Mouse (Mus musculus): ENCODE measurements around the gene Syt11.
"Not testable (repeated sequence)": the region's sequence is repeated elsewhere in the genome, so short reads cannot be mapped to it uniquely, and the experiment has no call there.

The Syt11 gene

DNA sequence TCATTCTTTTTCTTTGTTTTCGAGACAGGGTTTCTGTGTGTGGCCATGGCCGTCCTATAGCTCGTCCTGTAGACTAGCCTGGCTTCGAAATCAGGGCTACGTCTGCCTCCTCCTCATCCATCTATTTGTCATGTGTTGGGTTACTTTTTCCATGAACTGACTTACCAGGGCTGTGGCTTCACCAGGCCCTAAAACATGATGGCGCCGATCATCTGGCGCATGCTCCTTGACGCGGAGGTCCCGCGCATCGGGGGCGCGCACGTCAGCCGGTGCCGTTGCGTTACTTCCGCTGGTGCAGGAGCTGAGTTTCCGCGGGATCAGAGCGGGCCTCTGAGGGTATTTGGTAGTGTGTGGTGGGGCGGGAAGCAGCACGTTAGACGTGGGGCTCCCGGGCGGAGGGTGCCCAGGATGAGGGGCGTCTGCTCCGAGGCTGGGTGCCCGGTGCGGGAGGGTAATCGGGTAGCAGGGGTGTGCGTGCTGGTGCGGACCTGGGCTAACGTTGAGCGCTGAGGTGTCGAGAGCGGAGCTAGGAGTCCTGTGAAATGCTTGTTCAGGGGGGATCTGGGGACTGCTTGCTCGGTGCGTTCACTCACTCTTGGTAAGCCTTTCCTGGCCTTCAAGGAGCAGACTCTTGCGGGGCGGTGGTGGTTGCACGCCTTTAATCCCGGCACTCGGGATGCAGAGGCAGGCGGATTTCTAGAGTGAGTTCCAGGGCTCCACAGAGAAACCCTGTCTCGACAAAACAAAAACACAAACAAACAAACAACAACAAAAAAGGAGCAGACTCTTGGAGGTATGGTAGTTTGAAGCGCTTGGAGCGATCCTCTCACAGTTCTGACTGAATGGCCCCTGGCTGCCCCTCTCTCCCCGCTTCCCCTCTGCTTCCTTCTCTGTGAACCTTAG is at the start of gene Syt11:
Gene Syt11, minus strand, starts transcription at position 226 of the 903 bp plus-strand sequence.
- ATAC-seq (ENCODE audit: low TSS enrichment) = peak; percentile 66

DNA sequence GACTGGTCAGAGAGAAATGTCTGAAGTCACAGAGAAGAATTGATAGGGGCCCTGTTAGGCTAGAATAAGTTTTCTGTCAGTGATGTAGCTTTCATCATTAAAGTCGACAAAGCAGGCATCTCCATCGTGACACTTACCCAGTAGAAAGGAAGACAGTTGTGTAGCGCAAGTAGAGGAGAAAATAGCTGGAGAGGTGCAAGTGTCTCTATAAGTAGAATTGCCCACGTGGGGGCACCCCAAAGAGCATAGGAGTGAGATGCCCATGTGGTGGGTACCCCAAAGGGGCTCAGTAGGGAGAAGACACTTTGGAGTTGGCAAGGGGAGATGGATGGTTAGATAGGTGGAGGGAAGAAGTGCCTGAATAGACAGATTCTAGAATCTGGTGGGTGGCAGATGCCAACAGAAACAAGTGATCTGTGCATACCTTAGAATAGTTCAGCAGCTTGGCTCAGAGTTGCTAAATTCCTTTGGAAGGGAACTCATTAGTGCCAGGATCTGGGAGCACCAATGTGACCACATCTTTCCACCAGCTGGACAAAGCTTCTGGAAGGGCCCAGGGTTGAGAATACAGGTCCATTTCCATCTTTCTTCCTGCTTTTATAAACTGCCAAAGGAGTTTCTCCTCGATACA is 29.1 kb upstream of the Syt11 start:
- peak; percentile 62 for ATAC-seq (ENCODE audit: low TSS enrichment)

DNA sequence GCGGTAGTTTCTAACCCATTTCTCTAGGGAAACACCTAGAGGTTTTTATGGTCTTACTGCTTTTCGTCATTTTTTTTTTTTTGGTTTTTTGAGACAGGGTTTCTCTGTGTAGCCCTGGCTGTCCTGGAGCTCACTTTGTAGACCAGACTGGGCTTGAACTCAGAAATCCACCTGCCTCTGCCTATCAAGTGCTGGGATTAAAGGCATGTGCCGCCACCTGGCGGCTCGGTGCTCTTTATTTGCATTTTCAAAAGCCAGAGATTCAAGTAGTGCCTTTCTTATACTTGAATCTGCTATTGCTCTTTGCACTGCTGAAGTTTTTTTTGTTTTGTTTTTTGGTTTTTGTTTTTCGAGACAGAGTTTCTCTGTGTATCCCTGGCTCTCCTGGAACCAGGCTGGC is 22.5 kb upstream of the Syt11 start:
- not testable (repeated sequence) for ATAC-seq (ENCODE audit: low TSS enrichment)

DNA sequence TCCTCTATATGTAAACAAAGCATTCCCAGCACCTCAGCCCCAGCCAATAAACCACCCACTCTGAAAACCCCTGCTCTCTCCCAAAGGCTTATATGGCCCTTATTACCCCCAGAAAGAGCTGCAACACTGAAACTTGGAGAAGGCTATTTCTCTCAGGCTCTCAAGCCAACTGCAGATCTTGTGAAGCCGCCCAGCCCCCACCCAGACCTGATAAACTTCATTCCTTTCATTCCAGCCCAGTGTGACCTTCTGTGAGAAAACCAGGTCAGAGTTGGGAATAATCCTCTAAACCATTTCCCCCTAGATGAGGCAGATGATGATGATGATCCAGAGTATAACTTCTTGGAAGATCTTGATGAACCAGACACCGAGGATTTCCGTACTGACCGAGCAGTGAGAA is 13.1 kb upstream of the Syt11 start:
- not testable (repeated sequence) for ATAC-seq (ENCODE audit: low TSS enrichment)

DNA sequence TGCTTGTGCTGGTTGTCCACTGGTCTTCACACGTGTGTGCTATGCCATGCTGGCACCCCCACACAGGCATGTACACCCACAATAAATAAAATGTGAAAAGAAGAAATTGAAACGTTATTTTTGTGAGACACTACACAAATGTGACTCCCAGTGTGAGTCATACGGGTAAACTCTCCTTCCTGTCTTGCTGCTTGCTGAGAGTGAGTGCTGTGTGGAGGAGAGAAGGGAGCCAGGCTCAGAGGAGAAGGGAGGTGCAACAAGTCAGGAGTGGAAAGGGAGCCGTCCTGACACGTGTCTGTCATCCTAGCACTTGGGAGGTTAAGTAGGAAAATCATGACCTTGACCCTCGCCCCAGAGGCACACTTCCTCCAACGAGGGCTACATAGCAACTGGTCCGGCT is 11.8 kb upstream of the Syt11 start:
- peak; percentile 78 for ATAC-seq (ENCODE audit: low TSS enrichment)

DNA sequence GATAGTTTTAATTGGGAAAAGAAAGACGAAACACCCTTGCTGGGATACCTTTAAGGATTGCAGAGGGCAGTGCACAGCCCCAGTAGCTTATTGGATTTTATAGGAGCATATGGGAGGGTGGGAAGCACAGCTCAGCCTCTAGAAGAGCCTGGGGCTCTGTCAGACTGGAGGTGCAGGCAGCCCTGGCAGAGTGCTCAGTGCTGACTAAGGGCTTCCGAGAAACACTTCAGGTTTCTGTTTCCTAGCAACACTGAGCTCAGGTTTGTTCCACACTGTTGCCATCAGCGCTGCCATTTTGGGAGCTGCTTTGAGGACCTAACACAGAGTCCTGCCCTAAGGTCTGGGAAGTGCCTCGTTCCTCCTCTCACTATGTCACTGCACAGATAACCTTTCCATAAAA is 11.4 kb upstream of the Syt11 start:
- ATAC-seq (ENCODE audit: low TSS enrichment) = peak; percentile 92

DNA sequence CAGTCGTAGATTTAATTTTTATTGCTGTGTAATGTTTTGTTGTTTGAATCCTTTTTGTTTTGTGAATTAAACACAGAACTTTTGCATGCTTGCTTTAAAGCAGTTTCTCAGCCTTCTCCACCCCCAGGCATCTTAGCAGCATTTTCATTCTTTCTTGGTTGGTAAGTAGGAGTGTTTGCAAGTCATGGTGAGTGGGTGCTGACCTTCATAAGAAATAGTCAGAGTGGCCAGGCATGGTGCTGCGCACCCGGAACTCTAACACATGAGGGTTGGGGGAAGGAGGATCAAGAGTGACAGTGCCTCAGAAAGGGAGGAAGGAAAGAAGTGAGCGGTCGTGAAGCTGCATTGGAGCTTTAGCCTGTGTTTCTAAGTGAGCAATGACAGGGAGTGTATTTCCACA is 9.9 kb upstream of the Syt11 start:
- peak; percentile 24; the same call in 1 of the 2 replicates for ATAC-seq (ENCODE audit: low TSS enrichment)

DNA sequence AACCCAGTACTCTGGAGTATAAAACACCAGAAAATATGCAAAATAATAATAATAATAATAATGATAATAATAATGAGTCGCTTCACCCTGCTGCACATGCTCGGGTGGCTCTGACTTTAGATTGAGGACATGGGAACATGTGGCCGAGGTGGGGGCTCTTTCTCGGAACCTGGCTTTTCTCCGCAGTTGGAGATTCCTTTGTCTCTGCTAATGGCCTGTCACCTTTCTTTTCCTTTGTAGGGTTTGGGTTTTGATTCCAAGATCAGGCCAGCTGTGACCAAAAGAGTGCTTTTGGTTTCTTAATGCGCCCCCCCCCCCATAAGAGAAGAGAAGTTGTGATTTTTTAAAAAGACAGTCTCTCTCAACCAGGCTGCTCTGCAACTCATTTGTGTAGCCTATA is 1.8 kb downstream of the Syt11 start:
- not testable (repeated sequence) for ATAC-seq (ENCODE audit: low TSS enrichment)

DNA sequence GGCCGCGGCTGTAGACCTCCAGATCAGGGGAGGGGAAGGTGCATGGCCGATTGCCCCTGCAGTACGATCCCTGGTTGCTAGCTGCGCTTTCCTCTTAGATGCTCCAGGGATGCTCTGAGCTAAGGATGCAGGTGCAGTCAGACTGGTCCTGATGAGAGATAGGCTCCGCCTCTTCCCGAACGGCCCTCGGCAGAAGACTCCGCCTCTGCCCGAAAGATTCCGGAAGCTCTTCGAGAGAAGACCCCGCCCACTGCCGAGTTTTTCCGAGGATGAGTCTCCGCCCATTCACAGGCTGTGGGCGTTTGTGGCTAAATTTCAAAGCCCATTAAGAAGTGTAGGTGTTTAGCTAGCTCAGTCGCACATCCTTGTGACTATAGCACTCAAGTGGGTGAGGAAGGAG is 2.6 kb downstream of the Syt11 start:
- ATAC-seq (ENCODE audit: low TSS enrichment) = peak; percentile 78

DNA sequence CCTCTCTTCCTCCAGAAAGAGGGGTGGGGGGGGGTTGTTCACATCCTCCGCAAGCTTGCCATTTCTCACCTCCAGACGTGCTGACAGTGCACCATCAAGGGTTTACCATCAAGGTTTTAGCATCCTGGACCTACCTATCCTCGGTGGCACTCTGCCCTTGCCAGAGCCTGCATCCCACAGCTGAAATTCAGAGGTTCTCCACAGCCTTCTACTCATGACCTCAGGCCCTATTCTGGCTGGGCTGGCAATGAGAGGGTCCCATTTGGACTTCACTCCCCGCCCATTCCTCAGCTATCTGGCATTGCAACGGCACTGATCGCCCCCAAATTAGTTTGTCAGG is 3.1 kb downstream of the Syt11 start:
- peak; percentile 7 for ATAC-seq (ENCODE audit: low TSS enrichment)

DNA sequence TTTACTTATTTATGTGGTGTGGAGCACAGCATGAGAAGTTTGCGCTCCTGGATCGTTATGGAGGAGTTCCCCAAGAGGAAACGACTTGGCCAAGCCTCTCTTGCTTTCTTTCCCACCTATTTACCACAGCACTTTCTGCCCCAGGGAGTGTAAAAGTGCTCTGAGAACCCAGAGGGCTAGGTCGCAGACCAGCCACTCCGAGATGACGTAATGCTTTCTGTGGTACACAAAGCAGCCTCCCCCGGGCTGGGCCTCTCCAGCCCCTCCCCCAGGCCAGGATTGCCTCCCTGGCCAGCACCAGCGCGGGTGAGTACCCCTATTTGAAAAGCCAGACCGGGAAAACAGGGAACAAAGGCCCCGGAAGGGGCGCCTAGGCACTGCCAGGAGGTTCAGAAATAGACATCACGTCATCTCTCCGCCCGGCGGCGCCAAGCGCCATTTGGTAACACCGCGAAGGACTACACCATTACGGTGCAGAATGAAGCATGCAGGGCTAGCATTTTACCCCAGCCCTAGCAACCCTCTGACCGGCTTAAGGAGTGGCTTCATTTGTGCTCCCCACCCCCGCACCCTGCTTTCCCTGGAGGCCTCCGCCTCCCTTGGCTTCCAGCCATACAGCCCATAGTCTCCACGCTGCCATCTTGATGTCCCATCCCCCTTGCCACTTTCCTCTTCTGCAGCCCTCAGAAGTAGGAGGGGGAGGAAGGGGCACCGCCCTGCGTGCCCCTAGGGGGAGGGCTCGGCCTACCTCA is 3.6 kb downstream of the Syt11 start:
- ATAC-seq (ENCODE audit: low TSS enrichment) = peak; percentile 54

DNA sequence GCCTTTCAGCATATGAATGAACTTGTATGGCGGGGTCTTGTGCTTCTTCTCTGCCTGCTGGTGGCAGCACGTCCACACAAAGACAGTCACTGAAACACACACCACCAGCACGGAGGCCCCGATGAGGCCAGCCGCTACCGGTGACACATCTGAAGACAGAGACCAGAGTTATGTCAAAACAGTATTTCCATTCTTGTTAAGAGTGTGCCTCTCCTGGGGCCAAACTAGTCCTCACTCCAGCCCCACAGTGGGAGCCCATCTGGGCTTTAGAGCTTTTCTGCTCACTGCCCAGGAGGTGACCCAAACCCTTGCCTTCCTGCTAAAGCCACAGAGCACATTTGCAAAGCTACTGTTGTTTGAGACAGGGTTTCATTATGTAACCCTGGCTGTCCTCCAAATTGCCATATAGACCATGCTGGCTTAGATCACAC is 12.5 kb downstream of the Syt11 start:
- ATAC-seq (ENCODE audit: low TSS enrichment) = no peak

DNA sequence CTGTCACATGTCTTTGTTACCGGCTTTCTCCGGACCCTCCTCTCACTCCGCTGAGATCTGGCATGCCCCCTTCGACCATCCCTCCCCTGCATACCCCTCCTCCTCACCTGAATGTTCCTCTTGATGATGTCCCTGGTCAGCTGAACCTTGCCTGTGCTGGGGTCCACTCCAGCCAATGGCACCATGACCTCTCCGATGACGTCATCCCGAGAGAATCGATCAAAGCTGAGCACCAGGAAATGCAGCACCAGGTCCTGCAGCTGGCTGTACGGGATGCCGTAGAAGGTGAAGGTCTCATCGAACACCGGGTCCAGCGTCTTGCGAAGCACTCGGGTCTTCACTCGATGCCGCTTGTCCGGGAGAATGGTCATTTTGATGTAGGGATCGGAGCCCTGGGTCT is 13.3 kb downstream of the Syt11 start:
- ATAC-seq (ENCODE audit: low TSS enrichment) = no peak

DNA sequence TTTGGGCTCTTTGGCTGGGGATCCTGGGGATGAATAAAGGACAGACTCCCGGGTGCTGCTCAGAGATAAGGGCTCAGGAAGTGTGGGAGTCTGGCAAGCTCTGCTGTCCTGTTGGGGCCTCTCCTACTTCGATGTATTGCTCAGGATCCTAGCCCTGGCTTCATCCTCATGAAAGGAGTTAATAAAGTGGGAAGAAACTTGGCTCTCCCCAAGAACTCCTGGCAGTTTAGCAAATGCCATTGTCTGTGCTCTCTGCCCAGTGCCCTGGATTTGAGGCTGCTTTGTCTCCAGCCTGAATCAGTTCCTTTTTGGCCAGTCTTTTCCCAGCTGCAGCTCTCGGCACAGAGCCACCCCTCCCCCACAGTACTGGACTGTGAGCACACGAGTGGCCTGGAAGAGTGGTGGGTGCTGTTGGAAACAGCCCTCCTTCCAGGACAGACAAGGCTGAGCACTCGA is 16.9 kb downstream of the Syt11 start:
- ATAC-seq (ENCODE audit: low TSS enrichment) = peak; percentile 65

DNA sequence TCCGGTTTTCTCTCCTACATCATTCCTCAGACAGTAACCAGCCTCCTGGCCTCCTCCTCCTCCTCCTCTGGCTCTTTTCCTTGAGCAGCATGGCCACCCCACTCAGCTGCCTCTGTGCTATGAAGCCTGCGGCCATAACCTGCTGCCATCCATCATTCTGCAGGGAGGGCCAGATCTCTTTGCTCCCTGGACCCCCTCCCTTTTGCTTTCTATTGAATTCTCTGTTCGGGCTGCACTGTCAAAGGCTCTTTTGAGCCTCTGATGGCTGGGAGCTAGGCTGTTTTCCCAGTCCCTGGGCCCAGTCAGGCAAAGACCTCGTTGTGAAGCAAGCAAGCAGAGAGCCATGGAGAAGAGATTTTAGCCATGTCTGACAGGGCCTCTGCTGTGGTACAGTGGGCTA is 18.7 kb downstream of the Syt11 start:
- ATAC-seq (ENCODE audit: low TSS enrichment) = peak; percentile 42

DNA sequence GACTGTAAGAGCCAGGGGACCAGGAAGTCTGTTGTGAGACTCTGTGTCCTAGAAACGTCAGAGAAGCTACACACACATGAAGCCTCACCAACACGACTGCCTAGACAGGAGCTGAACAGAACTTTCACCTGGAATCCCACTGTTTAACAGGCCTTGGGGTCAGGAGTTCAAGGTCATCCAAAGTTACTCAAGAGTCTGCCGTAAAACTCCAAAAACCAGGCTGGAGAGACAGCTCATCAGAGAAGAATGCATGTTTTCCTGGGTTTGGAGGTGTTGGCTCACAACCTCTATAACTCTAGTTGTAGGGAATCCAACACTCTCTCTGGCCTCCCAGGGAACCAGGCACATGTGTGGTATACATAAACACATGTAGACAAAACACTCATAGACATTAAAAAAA is 19.4 kb downstream of the Syt11 start:
- ATAC-seq (ENCODE audit: low TSS enrichment) = no peak

DNA sequence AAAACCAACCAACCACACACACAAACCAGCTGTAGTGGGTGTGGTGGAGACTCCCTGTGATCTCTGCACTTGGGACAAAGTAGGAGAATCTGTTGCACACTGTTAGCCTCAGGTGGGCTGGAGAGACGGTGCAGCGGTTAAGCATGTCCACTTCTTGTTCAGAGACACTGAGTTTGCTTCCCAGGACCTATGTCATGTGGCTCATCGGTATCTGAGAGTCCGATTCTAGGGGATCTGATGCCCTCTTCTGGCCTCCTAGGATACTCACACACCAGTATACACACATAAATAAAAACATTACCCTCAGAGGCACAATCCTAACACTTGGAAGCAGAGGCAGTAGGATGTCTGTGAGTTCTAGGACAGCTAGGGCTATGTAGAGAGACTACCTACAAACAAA is 20.7 kb downstream of the Syt11 start:
- ATAC-seq (ENCODE audit: low TSS enrichment) = no peak

DNA sequence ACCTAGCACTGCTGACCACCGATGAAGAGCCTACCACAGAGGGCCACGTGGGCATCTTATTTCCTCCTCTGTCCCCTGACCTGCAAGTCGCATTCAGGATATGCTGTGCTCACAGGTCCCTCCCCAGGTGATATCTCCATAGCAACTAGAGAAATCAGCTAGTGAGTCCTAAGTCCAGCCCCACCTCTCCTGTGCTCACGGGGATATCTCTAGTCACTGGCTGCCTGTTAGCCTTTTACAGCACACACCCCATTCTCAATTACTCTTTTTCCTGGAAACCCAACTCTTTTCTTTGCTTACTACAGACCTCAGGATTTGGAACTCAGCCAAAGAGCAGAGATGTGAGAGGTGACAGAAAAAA is 28.1 kb downstream of the Syt11 start:
- ATAC-seq (ENCODE audit: low TSS enrichment) = no peak

DNA sequence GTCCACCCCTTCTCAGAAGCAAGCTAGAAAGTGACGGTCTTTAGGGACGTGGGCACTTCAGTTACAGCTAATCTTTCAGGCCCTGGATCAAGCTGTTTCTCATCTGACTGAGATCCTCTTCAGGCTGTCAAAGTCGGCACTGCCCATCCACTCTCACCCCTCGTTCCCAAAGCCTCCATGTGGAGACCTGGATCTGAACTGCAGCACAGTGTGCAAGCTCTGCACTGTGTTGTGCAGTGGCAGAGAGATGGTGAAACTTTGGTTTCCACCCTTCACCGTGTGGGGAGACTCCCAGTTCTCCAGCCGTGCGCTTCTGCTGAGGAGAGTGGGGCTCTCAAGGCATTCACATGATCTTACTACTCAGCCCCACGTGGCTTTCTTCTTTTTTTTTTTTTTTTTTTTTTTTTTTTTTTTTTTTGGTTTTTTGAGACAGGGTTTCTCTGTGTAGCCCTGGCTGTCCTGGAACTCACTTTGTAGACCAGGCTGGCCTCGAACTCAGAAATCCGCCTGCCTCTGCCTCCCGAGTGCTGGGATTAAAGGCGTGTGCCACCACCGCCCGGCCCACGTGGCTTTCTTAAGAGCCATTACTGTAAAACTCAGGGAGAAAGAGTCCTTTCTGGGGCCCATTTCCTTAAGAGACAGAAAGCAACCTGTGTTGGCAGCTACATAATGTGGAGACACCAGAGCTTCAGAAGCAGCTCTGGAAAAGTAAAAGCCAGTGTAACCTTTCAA is 28.7 kb downstream of the Syt11 start:
- ATAC-seq (ENCODE audit: low TSS enrichment) = no peak

DNA sequence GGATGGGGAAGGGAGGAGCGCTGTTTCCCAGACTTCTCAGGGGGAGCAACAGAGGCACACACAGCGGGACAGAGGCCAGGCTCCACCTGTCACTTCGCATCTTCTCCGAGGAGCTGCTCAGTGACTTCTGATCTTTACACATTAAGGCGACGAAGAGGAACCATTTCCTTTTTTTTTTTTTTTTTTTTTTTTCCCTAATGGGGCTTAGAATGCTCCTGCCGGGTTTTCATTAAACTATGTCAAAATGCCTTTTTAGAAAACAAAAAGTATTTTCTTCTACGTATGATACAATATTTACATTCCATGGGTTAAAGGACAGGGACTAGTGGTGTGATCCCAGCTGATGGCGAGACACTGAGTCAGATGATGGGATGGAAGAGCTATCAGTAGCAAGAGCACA is 29.4 kb downstream of the Syt11 start:
- ATAC-seq (ENCODE audit: low TSS enrichment) = 0 out of 2 replicates have a peak, but pooled peaks have one; percentile 1

DNA sequence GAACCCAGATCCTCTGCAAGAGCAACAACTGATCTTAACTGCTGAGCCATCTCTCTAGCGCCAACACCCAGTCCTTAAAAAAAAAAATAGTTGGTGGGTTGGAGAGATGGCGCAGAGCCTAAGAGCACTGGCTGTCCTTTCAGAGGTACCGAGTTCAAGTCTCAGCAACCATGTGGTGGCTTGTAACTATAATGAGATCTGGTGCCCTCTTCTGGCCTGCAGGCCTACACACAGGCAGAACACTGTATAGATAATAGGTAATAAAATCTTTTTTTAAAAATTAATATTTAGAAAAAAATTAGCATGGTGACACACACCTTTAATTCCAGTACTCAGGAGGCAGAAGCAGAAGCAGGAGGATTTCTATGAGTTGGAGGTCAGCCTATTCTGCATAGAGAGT is 34.8 kb downstream of the Syt11 start:
- ATAC-seq (ENCODE audit: low TSS enrichment) = no peak

DNA sequence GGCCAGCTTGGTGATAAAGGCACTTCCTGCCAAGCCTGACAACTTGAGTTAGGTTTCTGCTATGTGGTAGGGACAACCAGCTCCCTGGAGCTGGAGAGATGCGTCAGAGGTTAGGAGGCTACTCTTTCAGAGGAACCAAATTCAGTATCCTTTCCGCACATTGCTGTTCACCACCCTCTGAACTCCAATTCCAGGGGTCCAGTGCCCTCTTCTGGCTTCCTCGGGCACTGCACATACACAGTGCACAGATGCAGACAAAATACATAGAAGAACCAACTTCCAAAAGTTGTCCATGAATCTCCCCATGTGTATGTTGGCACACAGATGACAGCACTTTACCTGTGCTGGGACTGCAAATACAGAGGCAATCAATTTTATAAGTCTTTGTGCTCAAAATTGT is 36.3 kb downstream of the Syt11 start:
- ATAC-seq (ENCODE audit: low TSS enrichment) = 0 out of 2 replicates have a peak, but pooled peaks have one; percentile 51
